15 mouse cellular contexts compared by ENCODE assay signal in the genomic region with DNA sequence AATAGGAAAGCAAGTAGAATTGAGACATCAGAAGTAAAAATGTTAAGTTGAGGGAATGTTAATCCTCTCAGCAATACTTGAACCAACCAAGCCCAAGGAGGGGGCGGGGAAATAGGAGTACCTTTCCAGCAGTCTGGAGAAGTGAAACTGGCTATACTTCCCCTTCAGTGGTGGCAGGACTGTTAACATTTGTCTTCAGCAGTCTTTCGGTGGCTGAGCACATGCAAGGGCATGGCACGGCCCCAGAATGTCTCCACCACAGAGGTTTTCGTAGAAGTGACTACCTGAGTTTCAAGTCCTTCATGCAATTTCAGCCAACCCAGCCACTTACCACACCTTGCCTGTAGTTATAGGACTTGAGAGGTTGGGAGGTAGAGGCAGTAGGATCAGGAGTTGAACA. TPM values are rescaled to one million over a fixed set of nuclear protein-coding genes. Genes with fewer than 3 reads are reported as not detected.
DNase-seq lines count a peak whose midpoint lies in the region; ATAC-seq and TF ChIP-seq lines count a peak whose summit lies in the region.
"Had no signal": no experiment of that assay in that cellular context is flagged by ENCODE, and none has a peak within 500 bp of the region (broad histone marks: within the 10 kb centered on the region; RNA-seq: fewer than 3 reads in every experiment).

No protein-coding gene starts in this region.

- H3K27ac ChIP-seq in heart, embryonic 10.5 days, result no peak overlapping the region
- H3K27ac ChIP-seq in MEL (ENCODE audit: control insufficient read depth, low read depth, low read length), result no peak overlapping the region
- peak overlapping the region; percentile 80 for H3K27ac ChIP-seq in lung, embryonic 15.5 days
- H3K27ac ChIP-seq in limb, embryonic 10.5 days, result no peak overlapping the region
- H3K27ac ChIP-seq in hindbrain, embryonic 12.5 days, result no peak overlapping the region
- H3K27ac ChIP-seq: hindbrain, postnatal 0 days; macrophage had no signal

- no peak overlapping the region for H3K4me2 ChIP-seq in lung, embryonic 15.5 days
- H3K4me2 ChIP-seq in hindbrain, embryonic 12.5 days (replicated peaks), result no peak overlapping the region

- 81% methylated on average over 4 of the region's 4 CpGs for WGBS in heart, embryonic 10.5 days
- WGBS in lung, embryonic 15.5 days, result 48% methylated on average over 4 of the region's 4 CpGs
- WGBS in limb, embryonic 10.5 days, result 88% methylated on average over 4 of the region's 4 CpGs
- 89% methylated on average over 4 of the region's 4 CpGs for whole genome bisulfite sequencing in hindbrain, embryonic 12.5 days

- no peaks in the 10 kb centered on the region for H3K9me3 ChIP-seq in heart, embryonic 10.5 days
- H3K9me3 ChIP-seq in MEL (replicated peaks; ENCODE audit: insufficient read depth, low read length), result no peaks in the 10 kb centered on the region
- no peaks in the 10 kb centered on the region for H3K9me3 ChIP-seq in lung, embryonic 15.5 days
- no peaks in the 10 kb centered on the region for H3K9me3 ChIP-seq in limb, embryonic 10.5 days (replicated peaks)
- no peaks in the 10 kb centered on the region for H3K9me3 ChIP-seq in hindbrain, embryonic 12.5 days (replicated peaks)

- no peak for TF ChIP-seq RAD21 in MEL (IDR thresholded peaks at IDR 0.05; ENCODE audit: low read depth, low read length)

- TF ChIP-seq EP300 in MEL (IDR thresholded peaks at IDR 0.05; ENCODE audit: low read depth in 1 of 2, low read length in 2 of 2), result no peak

- H3K9ac ChIP-seq in MEL (ENCODE audit: control insufficient read depth, low read depth, low read length, poor library complexity, severe bottlenecking), result no peak overlapping the region
- no peak overlapping the region for H3K9ac ChIP-seq in lung, embryonic 15.5 days
- no peak overlapping the region for H3K9ac ChIP-seq in hindbrain, embryonic 12.5 days

- H3K4me3 ChIP-seq in heart, embryonic 10.5 days, result no peak overlapping the region
- no peak overlapping the region for H3K4me3 ChIP-seq in MEL (ENCODE audit: control insufficient read depth in 1 of 2, insufficient read depth in 1 of 2, low read depth in 2 of 2, low read length in 2 of 2)
- no peak overlapping the region for H3K4me3 ChIP-seq in lung, embryonic 15.5 days
- no peak overlapping the region for H3K4me3 ChIP-seq in limb, embryonic 10.5 days
- no peak overlapping the region for H3K4me3 ChIP-seq in hindbrain, embryonic 12.5 days

- no peaks in the 10 kb centered on the region for H3K79me2 ChIP-seq in MEL (ENCODE audit: control insufficient read depth, insufficient read depth, low read length, poor library complexity)

- ATAC-seq in lung, embryonic 15.5 days (ENCODE audit: borderline replicate concordance, extremely low read depth, low FRiP score, low TSS enrichment), result peak; percentile 64; the same call in 1 of the 2 replicates
- no peak for ATAC-seq in megakaryocyte-erythroid progenitor cell, adult 5-6 weeks (replicated peaks; ENCODE audit: low FRiP score, low TSS enrichment, poor library complexity, severe bottlenecking)
- no peak for ATAC-seq in hindbrain, embryonic 12.5 days (ENCODE audit: low FRiP score)
- ATAC-seq: hindbrain, postnatal 0 days had no signal

- DNase-seq in heart, adult 9 months (ENCODE audit: low spot score in 2 of 2), result peak; percentile 16 to 33
- no peak for DNase-seq in heart, embryonic 10.5 days (ENCODE audit: low spot score)
- DNase-seq in MEL (ENCODE audit: low read depth, low spot score), result peak; percentile 23
- DNase-seq in spleen, adult 12 weeks (ENCODE audit: low spot score), result peak; percentile 22
- no peak for DNase-seq in limb, embryonic 10.5 days (ENCODE audit: low spot score)
- DNase-seq: adrenal gland, adult 8-10 months; cerebellum, adult 8-10 months; kidney, postnatal 25 days; right cerebral cortex, adult 18-20 months had no signal

- H3K27me3 ChIP-seq in heart, embryonic 10.5 days (ENCODE audit: insufficient read depth, poor library complexity, severe bottlenecking), result no peaks in the 10 kb centered on the region
- H3K27me3 ChIP-seq in MEL (ENCODE audit: control insufficient read depth in 1 of 2, insufficient read depth in 2 of 2, low read length in 2 of 2), result no peaks in the 10 kb centered on the region; a peak in 2 of 4 replicates
- H3K27me3 ChIP-seq in lung, embryonic 15.5 days, result no peaks in the 10 kb centered on the region
- H3K27me3 ChIP-seq in limb, embryonic 10.5 days (ENCODE audit: low read depth, poor library complexity, severe bottlenecking), result no peaks in the 10 kb centered on the region
- H3K27me3 ChIP-seq in hindbrain, embryonic 12.5 days, result no peaks in the 10 kb centered on the region

- no peaks in the 10 kb centered on the region for H3K4me1 ChIP-seq in heart, embryonic 10.5 days
- no peaks in the 10 kb centered on the region for H3K4me1 ChIP-seq in MEL (ENCODE audit: control insufficient read depth in 1 of 2, insufficient read depth in 2 of 2, low read length in 2 of 2)
- no peaks in the 10 kb centered on the region for H3K4me1 ChIP-seq in lung, embryonic 15.5 days
- peaks cover 3% of the 10 kb centered on the region; the same call in 1 of the 2 replicates for H3K4me1 ChIP-seq in limb, embryonic 10.5 days
- H3K4me1 ChIP-seq in hindbrain, embryonic 12.5 days, result no peaks in the 10 kb centered on the region

- TF ChIP-seq POLR2A in MEL (IDR thresholded peaks at IDR 0.05; ENCODE audit: control insufficient read depth in 1 of 2, insufficient read depth in 1 of 2, low read depth in 1 of 2, low read length in 2 of 2, poor library complexity in 1 of 2), result no peak

- no peaks in the 10 kb centered on the region for H3K36me3 ChIP-seq in heart, embryonic 10.5 days
- H3K36me3 ChIP-seq in MEL (ENCODE audit: control insufficient read depth in 1 of 2, insufficient read depth in 2 of 2, low read length in 2 of 2), result no peaks in the 10 kb centered on the region
- H3K36me3 ChIP-seq in lung, embryonic 15.5 days, result no peaks in the 10 kb centered on the region
- no peaks in the 10 kb centered on the region for H3K36me3 ChIP-seq in limb, embryonic 10.5 days
- no peaks in the 10 kb centered on the region for H3K36me3 ChIP-seq in hindbrain, embryonic 12.5 days

- TF ChIP-seq CTCF in MEL (IDR thresholded peaks at IDR 0.05 in 2 of 3, conservative IDR thresholded peaks at IDR 0.05 in 1 of 3; ENCODE audit: control insufficient read depth in 1 of 3, insufficient read depth in 1 of 3, low read depth in 2 of 3, low read length in 3 of 3, poor library complexity in 1 of 3, severe bottlenecking in 1 of 3), result no peak

TF ChIP-seq in MEL, 35 proteins besides CTCF, POLR2A, EP300 and RAD21:
- TF ChIP-seq MYB (IDR thresholded peaks at IDR 0.05; ENCODE audit: low read depth, low read length), result no peak
- TF ChIP-seq NRF1 (IDR thresholded peaks at IDR 0.05; ENCODE audit: insufficient read depth, low read depth, low read length, poor library complexity, severe bottlenecking), result no peak
- no peak for TF ChIP-seq BHLHE40 (IDR thresholded peaks at IDR 0.05; ENCODE audit: borderline replicate concordance, low read depth, low read length)
- no peak for TF ChIP-seq ELF1 (IDR thresholded peaks at IDR 0.05; ENCODE audit: low read depth, low read length)
- TF ChIP-seq CHD2 (IDR thresholded peaks at IDR 0.05; ENCODE audit: low read length), result no peak
- TF ChIP-seq TCF12 (IDR thresholded peaks at IDR 0.05; ENCODE audit: low read depth, low read length), result no peak
- no peak for TF ChIP-seq UBTF (IDR thresholded peaks at IDR 0.05; ENCODE audit: borderline replicate concordance, insufficient read depth, low read depth, low read length)
- no peak for TF ChIP-seq KAT2A (conservative IDR thresholded peaks at IDR 0.05; ENCODE audit: low read depth, low read length)
- no peak for TF ChIP-seq SIN3A (IDR thresholded peaks at IDR 0.05; ENCODE audit: low read length)
- no peak for TF ChIP-seq ZNF384 (IDR thresholded peaks at IDR 0.05; ENCODE audit: low read depth, low read length)
- TF ChIP-seq POLR2AphosphoS2 (IDR thresholded peaks at IDR 0.05; ENCODE audit: low read length), result no peak
- no peak for TF ChIP-seq MEF2A (IDR thresholded peaks at IDR 0.05; ENCODE audit: extremely low read depth, insufficient replicate concordance, low read depth, low read length, poor library complexity, severe bottlenecking)
TF ChIP-seq in MEL: peak in this region for 0.

RNA-seq across cellular contexts. Expression of gene Ankub1, which starts 19.0 kb away (rescaled TPM):
- polyA plus RNA-seq in heart, embryonic 10.5 days (2016; fragmentation: Nextera tagmentation; extraction: Ambion mirVana), result 0.09 TPM in 1 of 2 replicates, not detected in the other
- total RNA-seq in MEL (2012; rRNA removed), result not detected in 2 replicates
- polyA plus RNA-seq in MEL (2012; ENCODE audit: insufficient read depth in 1 of 2, insufficient read length in 2 of 2, low read depth in 1 of 2, low replicate concordance in 2 of 2, missing spikeins in 1 of 2), result not detected
- polyA plus RNA-seq in lung, embryonic 15.5 days (2015; fragmentation: Nextera tagmentation; extraction: Ambion mirVana), result 0.16 and 0.19 TPM in 2 replicates
- not detected in 2 replicates for total RNA-seq in megakaryocyte-erythroid progenitor cell, adult 5-6 weeks (2014; fragmentation: Nextera tagmentation)
- not detected in 2 replicates for total RNA-seq in megakaryocyte-erythroid progenitor cell, adult 5-6 weeks (2017)
- polyA plus RNA-seq in limb, embryonic 10.5 days (2016; fragmentation: Nextera tagmentation; extraction: Ambion mirVana), result 0.05 TPM in 1 of 2 replicates, not detected in the other
- 0.13 and 0.18 TPM in 2 replicates for polyA plus RNA-seq in hindbrain, embryonic 12.5 days (2016; fragmentation: Nextera tagmentation; extraction: Ambion mirVana)
- total RNA-seq: adrenal gland, adult 8-10 months had no signal
- polyA plus RNA-seq: gonadal fat pad, adult 2 months; macrophage had no signal

RNA-seq across cellular contexts. Expression of gene Commd2, which starts 22.1 kb away (rescaled TPM):
- 55.2 and 70.2 TPM in 2 replicates for polyA plus RNA-seq in heart, embryonic 10.5 days (2016; fragmentation: Nextera tagmentation; extraction: Ambion mirVana)
- total RNA-seq in MEL (2012; rRNA removed), result 46.6 and 47.7 TPM in 2 replicates
- polyA plus RNA-seq in MEL (2012; ENCODE audit: insufficient read depth in 1 of 2, insufficient read length in 2 of 2, low read depth in 1 of 2, low replicate concordance in 2 of 2, missing spikeins in 1 of 2), result 10 to 100 TPM in 1 of 2 experiments, not detected in 1; 61.6 TPM
- polyA plus RNA-seq in lung, embryonic 15.5 days (2015; fragmentation: Nextera tagmentation; extraction: Ambion mirVana), result 88.7 and 94.3 TPM in 2 replicates
- 25.8 and 45.8 TPM in 2 replicates for total RNA-seq in megakaryocyte-erythroid progenitor cell, adult 5-6 weeks (2014; fragmentation: Nextera tagmentation)
- 14.6 and 14.9 TPM in 2 replicates for total RNA-seq in megakaryocyte-erythroid progenitor cell, adult 5-6 weeks (2017)
- 72.8 and 80.9 TPM in 2 replicates for polyA plus RNA-seq in limb, embryonic 10.5 days (2016; fragmentation: Nextera tagmentation; extraction: Ambion mirVana)
- polyA plus RNA-seq in hindbrain, embryonic 12.5 days (2016; fragmentation: Nextera tagmentation; extraction: Ambion mirVana), result 81.5 and 85.5 TPM in 2 replicates

Comparison
In these comparisons a context has a peak if more than half of its experiments do, and no peak if none do; other contexts are left out.
1. DNase-seq: peak in heart, adult 9 months (2 of 2), MEL (single experiment) and spleen, adult 12 weeks (single experiment); none in heart, embryonic 10.5 days (single experiment) and limb, embryonic 10.5 days (single experiment).